Mouse (Mus musculus): ENCODE data around the gene Lrriq1. TPM values are rescaled to one million over a fixed set of nuclear protein-coding genes. Genes with fewer than 3 reads are reported as not detected.

Lrriq1 gene
- total RNA-seq, 1 experiment, result 0.31 TPM

DNA sequence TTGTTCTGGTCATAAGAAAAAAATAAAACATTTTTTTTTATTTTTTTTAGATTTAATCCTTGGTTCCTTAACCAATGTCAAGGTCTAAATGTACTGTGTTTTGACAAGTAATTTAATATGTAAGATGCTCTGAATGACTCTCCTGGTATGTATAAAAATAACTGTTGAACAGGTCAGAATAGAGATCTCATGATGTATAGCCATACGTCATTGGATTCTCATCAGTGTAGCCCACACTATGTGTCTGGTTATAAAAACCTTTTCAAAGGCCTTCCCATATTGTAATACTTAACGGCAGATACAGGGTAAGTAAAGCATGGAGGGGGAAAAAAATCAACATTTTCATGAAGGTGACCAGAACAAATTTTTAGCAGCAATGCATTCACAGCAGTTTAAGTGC lies 186.5 kb downstream of the Lrriq1 start:
- TF ChIP-seq ZNF384 (IDR thresholded peaks at IDR 0.05; ENCODE audit: low read depth, low read length) (no peak), ZC3H11A (IDR thresholded peaks at IDR 0.05; ENCODE audit: borderline replicate concordance, low read depth, low read length) (no peak), MAFK (IDR thresholded peaks at IDR 0.05; ENCODE audit: insufficient read depth, low read depth, low read length) (no peak), CHD2 (IDR thresholded peaks at IDR 0.05; ENCODE audit: low read depth, low read length) (no peak), HCFC1 (IDR thresholded peaks at IDR 0.05; ENCODE audit: borderline replicate concordance, insufficient read depth, low read length) (no peak)
- Histone ChIP-seq H3K27ac (ENCODE audit: insufficient read depth, low read depth, low read length, poor library complexity, severe bottlenecking) (no peak overlapping the region), H3K4me3 (ENCODE audit: insufficient read depth in 1 of 2, low read depth in 1 of 2, low read length in 2 of 2, poor library complexity in 1 of 2, severe bottlenecking in 1 of 2) (no peak overlapping the region), H3K9me3 (ENCODE audit: control insufficient read depth, insufficient read depth, low read depth, low read length) (no peaks in the 10 kb centered on the region), H3K4me1 (ENCODE audit: control insufficient read depth in 2 of 2, insufficient read depth in 2 of 2, low read length in 2 of 2, poor library complexity in 1 of 2) (no peaks in the 10 kb centered on the region), H3K36me3 (ENCODE audit: control insufficient read depth, insufficient read depth, low read length, poor library complexity, severe bottlenecking) (no peaks in the 10 kb centered on the region), H3K9ac (ENCODE audit: insufficient read depth, low read depth, low read length, poor library complexity, severe bottlenecking) (no peak overlapping the region)
- in situ Hi-C loops (cut with MboI; ENCODE audit: low sequenced_read_pairs in 2 of 2, unreplicated experiment in 2 of 2), result no loop called here
- no peak for DNase-seq (ENCODE audit: low read depth, low spot score)

GRCm38 (mm10) chr10:103046623-103047022 lies 189.5 kb downstream of the Lrriq1 start:
- DNase-seq (ENCODE audit: low read depth, low spot score), result no peak
- no peak for TF ChIP-seq ZC3H11A (IDR thresholded peaks at IDR 0.05; ENCODE audit: borderline replicate concordance, low read depth, low read length)
- TF ChIP-seq ZNF384 (IDR thresholded peaks at IDR 0.05; ENCODE audit: low read depth, low read length), result no peak
- no peak for TF ChIP-seq HCFC1 (IDR thresholded peaks at IDR 0.05; ENCODE audit: borderline replicate concordance, insufficient read depth, low read length)
- no peak for TF ChIP-seq CHD2 (IDR thresholded peaks at IDR 0.05; ENCODE audit: low read depth, low read length)
- no peak for TF ChIP-seq MAFK (IDR thresholded peaks at IDR 0.05; ENCODE audit: insufficient read depth, low read depth, low read length)
- H3K27ac ChIP-seq (ENCODE audit: insufficient read depth, low read depth, low read length, poor library complexity, severe bottlenecking), result no peak overlapping the region
- no peaks in the 10 kb centered on the region for H3K9me3 ChIP-seq (ENCODE audit: control insufficient read depth, insufficient read depth, low read depth, low read length)
- H3K4me3 ChIP-seq (ENCODE audit: insufficient read depth in 1 of 2, low read depth in 1 of 2, low read length in 2 of 2, poor library complexity in 1 of 2, severe bottlenecking in 1 of 2), result no peak overlapping the region
- H3K9ac ChIP-seq (ENCODE audit: insufficient read depth, low read depth, low read length, poor library complexity, severe bottlenecking), result no peak overlapping the region
- in situ Hi-C loops (cut with MboI; ENCODE audit: low sequenced_read_pairs in 2 of 2, unreplicated experiment in 2 of 2), result no loop called here
- H3K36me3 ChIP-seq (ENCODE audit: control insufficient read depth, insufficient read depth, low read length, poor library complexity, severe bottlenecking), result no peaks in the 10 kb centered on the region
- H3K4me1 ChIP-seq (ENCODE audit: control insufficient read depth in 2 of 2, insufficient read depth in 2 of 2, low read length in 2 of 2, poor library complexity in 1 of 2), result no peaks in the 10 kb centered on the region

DNA sequence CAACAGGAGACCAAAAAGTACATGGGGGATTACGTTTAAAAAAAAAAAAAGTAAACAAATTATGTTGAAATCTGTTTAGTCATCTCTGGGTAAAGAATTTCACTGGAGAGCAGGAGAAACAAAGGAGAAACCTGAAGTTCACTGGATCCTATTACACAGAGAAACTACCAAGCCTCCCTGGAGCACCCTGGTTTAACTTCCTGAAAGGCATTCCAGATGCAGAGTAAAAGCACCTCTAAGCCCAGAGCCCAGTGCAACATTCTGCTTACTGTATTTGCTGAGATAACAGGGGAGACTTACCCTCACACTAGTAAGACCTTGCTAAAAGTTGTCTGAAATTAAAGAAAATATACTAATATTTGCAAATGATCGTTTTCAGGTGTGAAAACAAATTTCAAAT lies 191.1 kb downstream of the Lrriq1 start:
- Histone ChIP-seq H3K4me3 (ENCODE audit: insufficient read depth in 1 of 2, low read depth in 1 of 2, low read length in 2 of 2, poor library complexity in 1 of 2, severe bottlenecking in 1 of 2) (no peak overlapping the region), H3K9ac (ENCODE audit: insufficient read depth, low read depth, low read length, poor library complexity, severe bottlenecking) (no peak overlapping the region), H3K9me3 (ENCODE audit: control insufficient read depth, insufficient read depth, low read depth, low read length) (no peaks in the 10 kb centered on the region), H3K36me3 (ENCODE audit: control insufficient read depth, insufficient read depth, low read length, poor library complexity, severe bottlenecking) (no peaks in the 10 kb centered on the region), H3K4me1 (ENCODE audit: control insufficient read depth in 2 of 2, insufficient read depth in 2 of 2, low read length in 2 of 2, poor library complexity in 1 of 2) (no peaks in the 10 kb centered on the region), H3K27ac (ENCODE audit: insufficient read depth, low read depth, low read length, poor library complexity, severe bottlenecking) (no peak overlapping the region)
- DNase-seq (ENCODE audit: low read depth, low spot score), result no peak
- no peak for TF ChIP-seq MAFK (IDR thresholded peaks at IDR 0.05; ENCODE audit: insufficient read depth, low read depth, low read length)
- TF ChIP-seq CHD2 (IDR thresholded peaks at IDR 0.05; ENCODE audit: low read depth, low read length), result no peak
- TF ChIP-seq HCFC1 (IDR thresholded peaks at IDR 0.05; ENCODE audit: borderline replicate concordance, insufficient read depth, low read length), result no peak
- no peak for TF ChIP-seq ZNF384 (IDR thresholded peaks at IDR 0.05; ENCODE audit: low read depth, low read length)
- TF ChIP-seq ZC3H11A (IDR thresholded peaks at IDR 0.05; ENCODE audit: borderline replicate concordance, low read depth, low read length), result no peak
- in situ Hi-C loops (cut with MboI; ENCODE audit: low sequenced_read_pairs in 2 of 2, unreplicated experiment in 2 of 2), result no loop called here

DNA sequence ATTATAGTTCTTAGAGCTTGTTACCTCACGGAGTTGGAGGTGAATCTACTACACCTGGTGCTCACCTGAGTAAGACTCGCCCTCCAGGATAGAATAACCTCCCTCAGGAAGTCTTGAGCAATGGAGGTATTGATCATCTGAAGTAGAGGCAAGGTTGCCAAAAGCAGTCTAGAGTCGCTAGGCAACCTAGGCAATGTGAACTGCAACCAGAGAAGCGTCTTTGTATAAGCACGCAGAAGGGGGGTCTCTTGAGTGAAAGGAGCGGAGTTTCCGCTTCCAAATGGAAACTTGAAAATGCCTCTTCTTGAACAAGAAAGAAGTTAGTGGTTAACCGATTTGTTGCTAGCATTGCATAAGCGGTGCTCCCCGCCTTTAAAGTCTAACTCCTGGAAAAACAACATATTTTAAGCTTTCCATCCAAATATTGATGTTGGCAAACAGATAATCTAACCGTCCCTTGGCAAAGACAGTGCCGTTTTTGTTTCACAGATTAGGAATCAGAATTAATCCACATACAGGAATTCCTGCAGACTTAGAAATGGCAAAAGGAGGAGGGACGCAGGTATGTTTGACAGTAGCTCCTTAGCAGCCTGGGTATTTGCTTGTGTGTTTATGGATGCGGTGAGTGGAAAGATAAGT lies 201.0 kb downstream of the Lrriq1 start:
- no peaks in the 10 kb centered on the region for H3K9me3 ChIP-seq (ENCODE audit: control insufficient read depth, insufficient read depth, low read depth, low read length)
- no peak for DNase-seq (ENCODE audit: low read depth, low spot score)
- in situ Hi-C loops (cut with MboI; ENCODE audit: low sequenced_read_pairs in 2 of 2, unreplicated experiment in 2 of 2), result no loop called here
- no peak overlapping the region for H3K27ac ChIP-seq (ENCODE audit: insufficient read depth, low read depth, low read length, poor library complexity, severe bottlenecking)
- H3K4me1 ChIP-seq (ENCODE audit: control insufficient read depth in 2 of 2, insufficient read depth in 2 of 2, low read length in 2 of 2, poor library complexity in 1 of 2), result no peaks in the 10 kb centered on the region
- H3K4me3 ChIP-seq (ENCODE audit: insufficient read depth in 1 of 2, low read depth in 1 of 2, low read length in 2 of 2, poor library complexity in 1 of 2, severe bottlenecking in 1 of 2), result no peak overlapping the region
- TF ChIP-seq ZNF384 (IDR thresholded peaks at IDR 0.05; ENCODE audit: low read depth, low read length) (no peak), MAFK (IDR thresholded peaks at IDR 0.05; ENCODE audit: insufficient read depth, low read depth, low read length) (no peak), HCFC1 (IDR thresholded peaks at IDR 0.05; ENCODE audit: borderline replicate concordance, insufficient read depth, low read length) (no peak), CHD2 (IDR thresholded peaks at IDR 0.05; ENCODE audit: low read depth, low read length) (no peak), ZC3H11A (IDR thresholded peaks at IDR 0.05; ENCODE audit: borderline replicate concordance, low read depth, low read length) (no peak)
- no peaks in the 10 kb centered on the region for H3K36me3 ChIP-seq (ENCODE audit: control insufficient read depth, insufficient read depth, low read length, poor library complexity, severe bottlenecking)
- no peak overlapping the region for H3K9ac ChIP-seq (ENCODE audit: insufficient read depth, low read depth, low read length, poor library complexity, severe bottlenecking)

All from ES-E14 (cell line).